Mouse (Mus musculus) ES-Bruce4 (cell line): Measurements from ENCODE around the gene Map4k4. TPM values are rescaled to one million over a fixed set of nuclear protein-coding genes. Genes with fewer than 3 reads are reported as not detected.
A peak's percentile ranks its signal among the peaks of the same experiment; 100 is the strongest.

Experiments
- H3K27ac ChIP-seq: 2 replicates; pipeline ENCODE4 v1.5.1; 2012; ENCODE audit warnings: low read length, inconsistent platforms; ENCODE audit not compliant: insufficient read depth
- H3K27me3 ChIP-seq: 2 replicates; pipeline ENCODE4 v1.6.1; 2012; ENCODE audit warnings: mild to moderate bottlenecking, low read length, inconsistent platforms; ENCODE audit not compliant: control insufficient read depth, poor library complexity, insufficient read depth, severe bottlenecking
- H3K36me3 ChIP-seq: 2 replicates; pipeline ENCODE4 v1.6.1; 2012; ENCODE audit warnings: inconsistent platforms, mild to moderate bottlenecking, low read length, moderate library complexity; ENCODE audit not compliant: control insufficient read depth, poor library complexity, insufficient read depth, severe bottlenecking
- H3K4me1 ChIP-seq: one replicate; pipeline ENCODE4 v1.8.1; 2011; ENCODE audit warnings: low read length; ENCODE audit not compliant: control insufficient read depth, insufficient read depth
- H3K4me3 ChIP-seq: 2 replicates; pipeline ENCODE4 v1.5.1; 2011; ENCODE audit warnings: low read depth, mild to moderate bottlenecking, low read length
- H3K9ac ChIP-seq: 2 replicates; pipeline ENCODE4 v1.6.1; 2012; ENCODE audit warnings: low read depth, mild to moderate bottlenecking, inconsistent platforms; ENCODE audit not compliant: poor library complexity, severe bottlenecking
- H3K9me3 ChIP-seq: replicated peaks from 2 replicates; pipeline ENCODE4 v1.6.1; 2012; ENCODE audit warnings: mild to moderate bottlenecking, low read length, inconsistent platforms; ENCODE audit not compliant: control insufficient read depth, poor library complexity, insufficient read depth, severe bottlenecking
- CTCF ChIP-seq: IDR thresholded peaks from one replicate; pipeline ENCODE4 v1.8.1; 2011; ENCODE audit warnings: low read depth, low read length
- EP300 ChIP-seq: IDR thresholded peaks from 2 replicates; pipeline ENCODE4 v1.6.1; 2011; ENCODE audit warnings: low read depth, low read length; ENCODE audit not compliant: insufficient read depth
- POLR2A ChIP-seq: IDR thresholded peaks from one replicate; pipeline ENCODE4 v1.8.1; 2011; ENCODE audit warnings: low read length; ENCODE audit not compliant: insufficient read depth
- polyA plus RNA-seq: library from polyadenylated mRNA; stranded (reverse); fragments of >200 nt; gene quantifications from 2 replicates; pipeline ENCODE4 v1.2.4, GENCODE M21; 2011; ENCODE audit warnings: low read depth; ENCODE audit not compliant: missing spikeins, insufficient read depth, insufficient read length

The Map4k4 gene
- polyA plus RNA-seq, 1 experiment: 308 TPM

- H3K9me3 ChIP-seq: no peaks in the 10 kb centered on the region
- H3K4me3 ChIP-seq: no peak overlapping the region
- H3K27me3 ChIP-seq: no peaks in the 10 kb centered on the region
- H3K36me3 ChIP-seq: no peaks in the 10 kb centered on the region
- TF ChIP-seq EP300 (no peak), POLR2A (no peak), CTCF (no peak)
- no peak overlapping the region for H3K9ac ChIP-seq
- H3K27ac ChIP-seq: no peak overlapping the region
- peaks cover 6% of the 10 kb centered on the region for H3K4me1 ChIP-seq
Measured at GRCm38 (mm10) chr1:39942935-39943334, 42.2 kb downstream of the Map4k4 start.

GRCm38 (mm10) chr1:39944306-39944971 lies 43.7 kb downstream of the Map4k4 start:
- no peak overlapping the region for H3K27ac ChIP-seq
- TF ChIP-seq CTCF (no peak), EP300 (no peak), POLR2A (no peak)
- H3K36me3 ChIP-seq: no peaks in the 10 kb centered on the region
- no peak overlapping the region for H3K4me3 ChIP-seq
- H3K27me3 ChIP-seq: no peaks in the 10 kb centered on the region
- H3K9ac ChIP-seq: no peak overlapping the region
- peaks cover 6% of the 10 kb centered on the region for H3K4me1 ChIP-seq
- no peaks in the 10 kb centered on the region for H3K9me3 ChIP-seq

GRCm38 (mm10) chr1:39944972-39945323 lies 44.2 kb downstream of the Map4k4 start:
- TF ChIP-seq CTCF: no peak
- no peak for TF ChIP-seq POLR2A
- TF ChIP-seq EP300: 0 out of 2 replicates have a peak, but pooled peaks have one; percentile 43
- no peaks in the 10 kb centered on the region for H3K9me3 ChIP-seq
- no peak overlapping the region for H3K4me3 ChIP-seq
- H3K4me1 ChIP-seq: peaks cover 6% of the 10 kb centered on the region
- H3K27ac ChIP-seq: no peak overlapping the region
- H3K9ac ChIP-seq: no peak overlapping the region
- no peaks in the 10 kb centered on the region for H3K27me3 ChIP-seq
- no peaks in the 10 kb centered on the region for H3K36me3 ChIP-seq

GRCm38 (mm10) chr1:39946391-39946790 lies 45.7 kb downstream of the Map4k4 start:
- Histone ChIP-seq H3K9ac (no peak overlapping the region), H3K4me3 (no peak overlapping the region), H3K4me1 (peaks cover 4% of the 10 kb centered on the region), H3K36me3 (no peaks in the 10 kb centered on the region), H3K9me3 (no peaks in the 10 kb centered on the region), H3K27ac (no peak overlapping the region), H3K27me3 (no peaks in the 10 kb centered on the region)
- no peak for TF ChIP-seq EP300
- no peak for TF ChIP-seq CTCF
- TF ChIP-seq POLR2A: no peak

- no peak overlapping the region for H3K27ac ChIP-seq
- H3K9ac ChIP-seq: no peak overlapping the region
- H3K9me3 ChIP-seq: no peaks in the 10 kb centered on the region
- H3K4me1 ChIP-seq: peaks cover 6% of the 10 kb centered on the region
- no peaks in the 10 kb centered on the region for H3K36me3 ChIP-seq
- TF ChIP-seq CTCF: no peak
- TF ChIP-seq POLR2A: no peak
- TF ChIP-seq EP300: no peak
- no peaks in the 10 kb centered on the region for H3K27me3 ChIP-seq
- no peak overlapping the region for H3K4me3 ChIP-seq
Measured at GRCm38 (mm10) chr1:39947179-39947578, 46.5 kb downstream of the Map4k4 start.

GRCm38 (mm10) chr1:39947701-39948359 lies 47.1 kb downstream of the Map4k4 start:
- no peaks in the 10 kb centered on the region for H3K36me3 ChIP-seq
- TF ChIP-seq POLR2A (no peak), EP300 (no peak), CTCF (no peak)
- no peak overlapping the region for H3K9ac ChIP-seq
- H3K9me3 ChIP-seq: no peaks in the 10 kb centered on the region
- no peak overlapping the region for H3K27ac ChIP-seq
- H3K27me3 ChIP-seq: no peaks in the 10 kb centered on the region
- no peak overlapping the region for H3K4me3 ChIP-seq
- peaks cover 6% of the 10 kb centered on the region for H3K4me1 ChIP-seq
